Mouse (Mus musculus) right cerebral cortex, postnatal 10 days (tissue): ENCODE data around the gene Efcab5.
A peak's percentile ranks its signal among the peaks of the same experiment; 100 is the strongest.

ENCODE experiments used
- DNase-seq, 2 experiments: peaks; one replicate each; pipeline ENCODE4 v3.0.0; 2021; ENCODE audit warnings: low spot score in 2 of 2

The Efcab5 gene

DNA sequence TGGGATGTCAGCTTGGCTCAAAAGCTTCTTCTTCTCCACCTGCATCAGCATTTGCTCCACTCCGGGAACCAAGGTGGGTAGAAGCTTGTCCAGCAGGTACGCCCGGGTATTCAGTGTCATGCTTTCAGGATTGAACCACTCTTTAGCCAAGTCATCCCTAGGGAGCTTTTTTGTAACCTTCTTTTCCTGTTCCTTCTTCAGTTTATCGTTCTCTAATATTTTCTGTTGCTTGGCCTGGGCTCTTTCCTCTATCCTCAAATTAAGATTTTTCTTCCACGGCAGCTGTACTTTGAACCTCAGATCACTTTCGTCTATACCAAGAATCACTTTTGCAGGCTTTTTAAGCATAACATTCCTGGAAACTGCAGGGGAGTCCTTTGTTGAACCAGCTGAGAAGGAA, at the start of gene Efcab5:
Gene Efcab5, minus strand, starts transcription at position 101 of the 400 bp plus-strand sequence.
- no peak for DNase-seq

DNA sequence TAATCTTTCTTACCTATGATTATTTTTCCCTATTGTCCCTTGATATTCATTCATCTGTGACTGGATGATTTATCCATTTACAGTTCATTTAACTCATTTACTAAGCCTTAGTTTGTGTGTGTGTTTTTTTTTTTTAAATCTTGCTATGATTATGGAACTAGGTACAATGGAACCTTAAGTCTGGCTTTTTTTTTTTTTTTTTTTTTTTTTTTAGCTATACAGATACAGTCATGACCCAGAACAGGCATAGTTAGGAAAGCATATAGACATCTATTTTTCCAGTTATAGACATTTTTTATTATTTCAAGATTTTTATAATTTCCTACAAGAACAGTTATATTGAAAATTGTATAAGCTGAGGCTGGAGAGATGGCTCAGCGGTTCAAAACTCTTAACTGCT, 46.5 kb upstream of the Efcab5 start:
- DNase-seq: no peak

GRCm38 (mm10) chr11:77231514-77231913, 42.7 kb upstream of the Efcab5 start:
- DNase-seq: no peak

- no peak for DNase-seq
Observed at GRCm38 (mm10) chr11:77230765-77231164, 42.0 kb upstream of the Efcab5 start.

DNA sequence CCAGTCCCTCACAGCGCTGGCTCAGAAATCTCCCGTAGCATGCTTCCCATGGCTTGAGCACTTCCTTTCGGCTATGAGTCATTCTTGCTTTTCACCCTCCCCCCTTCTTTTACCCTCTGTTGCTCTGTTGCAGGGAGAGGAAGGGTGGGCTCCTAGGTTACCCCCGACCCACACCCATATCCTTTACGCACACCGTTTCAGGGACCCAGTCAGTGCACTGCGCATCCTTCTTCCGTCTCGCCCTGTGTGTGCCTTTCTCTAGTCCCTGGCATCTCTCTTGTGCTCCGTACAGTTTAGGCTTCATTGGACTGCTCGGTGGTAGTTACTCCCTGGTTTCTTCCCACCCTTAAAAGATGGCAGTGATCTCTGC, 28.0 kb upstream of the Efcab5 start:
- DNase-seq: peak; percentile 43 to 48

DNA sequence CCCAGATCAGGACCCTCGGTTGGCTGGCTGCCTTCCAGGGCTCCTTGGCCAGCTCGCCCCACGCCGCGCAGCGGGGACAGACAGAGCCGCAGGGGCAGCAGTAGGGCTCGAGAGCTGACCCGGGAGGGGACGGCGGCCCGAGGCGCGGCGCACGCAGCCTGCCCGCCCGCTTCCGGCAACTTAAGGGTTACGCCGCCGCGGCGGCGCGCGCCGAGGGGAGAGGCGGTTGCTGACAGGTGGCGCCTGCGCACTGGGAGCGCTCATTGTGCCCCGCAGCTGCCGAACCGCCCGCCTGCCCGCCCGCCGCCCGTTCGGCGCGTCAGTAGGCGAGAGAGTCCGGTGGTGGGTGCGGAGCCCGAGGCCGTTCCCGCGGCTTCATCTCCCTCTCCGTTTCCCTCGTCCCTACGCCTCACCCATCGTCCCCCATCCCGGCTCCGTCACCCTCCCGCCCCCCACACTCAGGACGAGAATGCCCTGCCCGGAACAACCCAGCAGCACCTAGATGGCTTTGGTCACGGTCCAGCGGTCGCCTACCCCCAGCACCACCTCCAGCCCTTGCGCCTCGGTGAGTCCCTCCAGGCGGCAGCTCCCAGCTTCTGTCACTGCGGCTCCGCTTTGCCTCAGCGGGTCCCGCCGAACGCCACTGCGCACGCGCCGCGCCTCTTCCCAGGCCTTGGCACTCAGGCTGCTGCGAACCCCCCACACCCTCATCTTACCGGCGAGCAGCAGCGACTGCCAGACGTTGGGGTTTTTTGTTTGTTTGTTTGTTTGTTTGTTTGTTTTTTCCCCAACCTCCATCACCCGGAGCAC, 27.4 kb upstream of the Efcab5 start, which contains the start of gene Ssh2:
Gene Ssh2, plus strand, starts transcription at position 337 of the 810 bp plus-strand sequence.
- DNase-seq: peak; percentile 90 to 92

DNA sequence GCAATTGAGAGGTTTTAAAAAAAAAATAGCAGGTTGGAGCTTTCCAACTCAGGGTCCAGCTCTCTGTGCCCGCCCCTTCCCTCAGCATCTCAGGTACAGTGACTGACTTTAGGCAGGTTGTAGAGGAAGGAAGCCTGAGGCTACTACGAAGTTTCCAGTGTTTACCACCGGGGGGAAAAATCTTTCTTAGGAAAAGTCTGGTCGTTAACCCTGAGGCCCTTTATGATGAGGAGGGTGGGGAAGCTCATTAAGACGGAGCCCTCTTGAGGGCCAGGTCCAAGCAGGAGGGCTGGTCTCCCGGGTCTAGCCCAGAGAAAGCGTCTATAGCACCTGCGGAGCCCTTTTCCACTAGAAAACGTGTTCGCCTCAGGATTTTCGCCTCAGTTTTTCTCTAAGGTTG, 26.7 kb upstream of the Efcab5 start:
- DNase-seq: no peak

DNA sequence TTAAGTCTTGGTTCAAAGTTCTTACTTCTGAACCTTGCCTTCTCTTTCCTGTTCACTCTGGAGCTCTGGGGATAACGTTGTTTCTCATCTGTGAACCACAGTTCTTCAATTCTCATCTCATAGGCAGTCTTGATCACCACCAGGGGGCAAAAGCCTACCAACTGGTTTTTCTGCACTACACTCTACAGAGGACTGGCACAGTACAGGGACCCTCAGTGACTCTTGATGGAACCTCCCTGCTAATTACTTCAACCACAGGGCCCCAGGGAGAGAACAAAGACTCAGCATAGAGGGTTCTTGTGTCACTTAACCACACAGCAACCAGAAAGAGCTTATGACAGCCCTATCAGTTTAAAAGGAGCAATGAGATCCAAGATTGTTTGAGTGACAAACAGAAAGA, 26.0 kb upstream of the Efcab5 start:
- peak; percentile 78 to 80 for DNase-seq

GRCm38 (mm10) chr11:77214142-77214692, 25.4 kb upstream of the Efcab5 start:
- DNase-seq: no peak

DNA sequence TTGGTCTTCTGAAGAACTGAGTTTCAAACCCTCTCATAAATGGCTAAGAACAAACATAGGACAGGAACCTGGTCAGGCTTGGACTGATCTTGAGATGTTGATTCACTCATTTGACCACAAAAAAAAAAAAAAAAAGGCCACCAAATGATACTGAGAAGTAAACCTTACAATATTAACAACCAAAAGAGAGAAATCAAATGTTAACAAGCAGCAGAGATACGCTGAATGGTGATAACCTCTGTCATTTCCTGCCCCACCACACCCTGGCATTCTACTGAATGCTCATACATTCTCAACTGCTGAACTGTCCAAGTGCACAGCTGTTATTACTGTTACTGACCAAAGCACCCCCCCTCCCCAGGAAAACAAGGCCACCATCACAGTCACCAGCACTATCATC, 11.9 kb upstream of the Efcab5 start:
- no peak for DNase-seq

- no peak for DNase-seq
Observed at GRCm38 (mm10) chr11:77199636-77200035, 10.9 kb upstream of the Efcab5 start.

GRCm38 (mm10) chr11:77196181-77197143, 7.7 kb upstream of the Efcab5 start:
- no peak for DNase-seq

GRCm38 (mm10) chr11:77195360-77196109, 6.8 kb upstream of the Efcab5 start:
- DNase-seq: no peak

DNA sequence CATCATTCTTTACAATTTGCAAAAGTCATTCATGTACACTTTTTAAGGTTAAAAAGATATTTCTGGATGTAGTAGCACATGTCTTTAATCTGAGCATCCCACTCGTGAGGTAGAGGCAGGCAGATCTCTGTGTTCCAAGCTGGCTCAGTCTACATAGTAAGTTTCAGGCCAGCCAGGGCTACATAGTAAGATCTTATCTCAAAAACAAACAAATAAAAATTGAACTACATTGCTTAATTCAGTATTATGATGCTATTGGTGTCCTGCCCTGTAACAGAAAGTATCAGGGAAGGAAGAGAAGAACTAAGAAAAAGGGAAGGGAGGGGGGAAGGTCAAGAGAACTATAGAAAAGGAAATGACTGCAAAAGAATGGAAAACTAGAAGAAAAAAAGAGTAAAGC, 6.0 kb upstream of the Efcab5 start:
- DNase-seq: no peak

- DNase-seq: no peak
Observed at GRCm38 (mm10) chr11:77193941-77194553, 5.3 kb upstream of the Efcab5 start.

- no peak for DNase-seq
Observed at GRCm38 (mm10) chr11:77193410-77193809, 4.6 kb upstream of the Efcab5 start.

- no peak for DNase-seq
Observed at GRCm38 (mm10) chr11:77184926-77185325, 3.8 kb downstream of the Efcab5 start.

DNA sequence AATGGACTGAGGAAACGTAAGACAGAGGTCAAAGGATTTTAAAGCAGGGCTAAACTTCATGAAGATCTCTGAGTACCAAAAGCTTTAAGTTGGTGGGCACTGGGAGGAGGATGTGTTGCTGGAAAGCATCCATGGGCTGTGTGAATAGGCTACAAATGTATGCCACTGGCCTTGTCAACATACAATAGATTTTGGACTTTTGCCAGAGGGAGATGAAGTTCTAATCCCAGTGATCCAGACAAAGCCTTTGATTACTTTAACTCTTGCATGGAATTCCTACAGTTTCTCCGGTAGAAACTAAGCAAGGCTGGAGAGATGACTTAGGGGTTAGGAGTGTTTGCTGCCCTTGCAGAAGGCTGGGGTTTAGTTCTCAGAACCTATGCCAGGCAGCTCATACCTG, 6.2 kb downstream of the Efcab5 start:
- no peak for DNase-seq

DNA sequence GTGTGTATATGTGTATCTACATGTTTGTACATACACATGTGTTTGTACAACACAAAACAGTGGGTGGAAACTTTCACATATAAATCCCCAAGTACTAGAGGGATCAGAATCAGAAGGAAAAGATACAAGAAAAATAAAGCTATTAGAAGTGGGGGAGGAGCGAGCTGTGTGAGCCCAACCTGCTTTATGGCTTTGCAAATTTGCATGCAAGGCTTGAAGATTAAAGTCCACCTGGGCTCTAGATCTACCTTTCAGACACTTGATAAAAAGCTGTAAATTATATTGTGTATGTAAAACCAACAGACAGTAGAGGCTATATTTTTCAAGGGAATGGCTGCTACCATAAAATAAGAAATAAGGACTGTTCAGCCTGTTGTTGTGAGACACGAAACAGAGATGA, 6.7 kb downstream of the Efcab5 start:
- DNase-seq: no peak

GRCm38 (mm10) chr11:77181528-77181927, 7.2 kb downstream of the Efcab5 start:
- no peak for DNase-seq

DNA sequence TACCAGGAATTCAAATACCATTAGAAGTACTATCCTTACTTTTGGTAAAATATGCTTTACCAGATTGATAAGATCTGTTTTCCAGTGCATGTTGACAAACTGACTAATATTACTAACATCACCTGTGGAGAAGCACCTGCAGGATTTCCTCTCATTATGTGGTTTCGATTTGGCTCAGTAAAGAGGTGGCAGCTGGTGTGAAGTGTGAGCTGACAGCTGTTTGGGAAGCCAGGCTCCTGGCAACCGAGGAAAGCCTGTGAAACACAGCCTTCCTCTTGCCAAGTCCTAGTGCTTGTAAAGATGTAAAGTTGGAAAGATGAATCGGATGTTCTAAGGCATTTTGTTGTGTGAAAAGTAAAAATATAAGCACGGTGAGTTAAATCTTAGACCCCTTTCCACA, 7.9 kb downstream of the Efcab5 start:
- DNase-seq: peak; percentile 66 to 74
